Mouse (Mus musculus): ENCODE results near the gene Zfp174. TPM values are rescaled to one million over a fixed set of nuclear protein-coding genes. Genes with fewer than 3 reads are reported as not detected.

Zfp174 gene
- polyA plus RNA-seq, 1 experiment from 2014 or later: 0.92 TPM

GRCm38 (mm10) chr16:3891621-3892295 lies 44.7 kb downstream of the Zfp174 start:
- Histone ChIP-seq H3K27ac (no peak overlapping the region), H3K9me3 (replicated peaks; ENCODE audit: low read length) (no peaks in the 10 kb centered on the region), H3K4me2 (ENCODE audit: low read length) (no peak overlapping the region), H3K9ac (ENCODE audit: low read depth, low read length) (no peak overlapping the region), H3K4me1 (replicated peaks; ENCODE audit: insufficient read depth, low read length) (no peaks in the 10 kb centered on the region), H3K36me3 (ENCODE audit: insufficient read depth, low read length) (0 out of 2 replicates have a peak, but pooled peaks cover 4% of the 10 kb centered on the region), H3K27me3 (ENCODE audit: insufficient read depth, low read length) (no peaks in the 10 kb centered on the region), H3K4me3 (replicated peaks; ENCODE audit: low read depth, low read length) (no peak overlapping the region)
- no peak for ATAC-seq (replicated peaks; ENCODE audit: low FRiP score, low read depth)
- no peak for TF ChIP-seq CTCF (IDR thresholded peaks at IDR 0.05; ENCODE audit: low read depth)
- DNase-seq (ENCODE audit: low spot score): no peak
- 87% methylated on average over 14 of the region's 14 CpGs for WGBS

GRCm38 (mm10) chr16:3893739-3894138 lies 46.7 kb downstream of the Zfp174 start:
- no peak for TF ChIP-seq CTCF (IDR thresholded peaks at IDR 0.05; ENCODE audit: low read depth)
- 50% methylated on average over 3 of the region's 3 CpGs for WGBS
- Histone ChIP-seq H3K36me3 (ENCODE audit: insufficient read depth, low read length) (peaks cover 19% of the 10 kb centered on the region; the same call in 1 of the 2 replicates), H3K27ac (peak overlapping the region; percentile 58; the same call in 1 of the 2 replicates), H3K4me1 (replicated peaks; ENCODE audit: insufficient read depth, low read length) (no peaks in the 10 kb centered on the region), H3K4me2 (ENCODE audit: low read length) (no peak overlapping the region), H3K4me3 (replicated peaks; ENCODE audit: low read depth, low read length) (no peak overlapping the region), H3K9ac (ENCODE audit: low read depth, low read length) (no peak overlapping the region), H3K27me3 (ENCODE audit: insufficient read depth, low read length) (no peaks in the 10 kb centered on the region), H3K9me3 (replicated peaks; ENCODE audit: low read length) (no peaks in the 10 kb centered on the region)
- ATAC-seq (replicated peaks; ENCODE audit: low FRiP score, low read depth) (no peak), DNase-seq (ENCODE audit: low spot score) (no peak)

- 65% methylated on average over 9 of the region's 9 CpGs for WGBS
- no peak overlapping the region for H3K4me2 ChIP-seq (ENCODE audit: low read length)
- no peaks in the 10 kb centered on the region for H3K27me3 ChIP-seq (ENCODE audit: insufficient read depth, low read length)
- no peak for ATAC-seq (replicated peaks; ENCODE audit: low FRiP score, low read depth)
- H3K4me3 ChIP-seq (replicated peaks; ENCODE audit: low read depth, low read length): no peak overlapping the region
- H3K4me1 ChIP-seq (replicated peaks; ENCODE audit: insufficient read depth, low read length): no peaks in the 10 kb centered on the region
- H3K9ac ChIP-seq (ENCODE audit: low read depth, low read length): no peak overlapping the region
- H3K27ac ChIP-seq: peak overlapping the region; percentile 58
- H3K9me3 ChIP-seq (replicated peaks; ENCODE audit: low read length): no peaks in the 10 kb centered on the region
- peaks cover 28% of the 10 kb centered on the region; the same call in 1 of the 2 replicates for H3K36me3 ChIP-seq (ENCODE audit: insufficient read depth, low read length)
- peak; percentile 76 for DNase-seq (ENCODE audit: low spot score)
- TF ChIP-seq CTCF (IDR thresholded peaks at IDR 0.05; ENCODE audit: low read depth): no peak
Observed at GRCm38 (mm10) chr16:3895173-3895792, 48.2 kb downstream of the Zfp174 start.

- no peak for DNase-seq (ENCODE audit: low spot score)
- Histone ChIP-seq H3K27me3 (ENCODE audit: insufficient read depth, low read length) (no peaks in the 10 kb centered on the region), H3K4me2 (ENCODE audit: low read length) (no peak overlapping the region), H3K4me1 (replicated peaks; ENCODE audit: insufficient read depth, low read length) (no peaks in the 10 kb centered on the region), H3K9ac (ENCODE audit: low read depth, low read length) (no peak overlapping the region), H3K9me3 (replicated peaks; ENCODE audit: low read length) (no peaks in the 10 kb centered on the region), H3K4me3 (replicated peaks; ENCODE audit: low read depth, low read length) (no peak overlapping the region), H3K36me3 (ENCODE audit: insufficient read depth, low read length) (peaks cover 32% of the 10 kb centered on the region; the same call in 1 of the 2 replicates), H3K27ac (no peak overlapping the region)
- no peak for TF ChIP-seq CTCF (IDR thresholded peaks at IDR 0.05; ENCODE audit: low read depth)
- ATAC-seq (replicated peaks; ENCODE audit: low FRiP score, low read depth): no peak
- WGBS: 76% methylated on average over 6 of the region's 6 CpGs
Observed at GRCm38 (mm10) chr16:3896046-3896445, 49.0 kb downstream of the Zfp174 start.

- Histone ChIP-seq H3K9me3 (replicated peaks; ENCODE audit: low read length) (no peaks in the 10 kb centered on the region), H3K27me3 (ENCODE audit: insufficient read depth, low read length) (no peaks in the 10 kb centered on the region), H3K4me1 (replicated peaks; ENCODE audit: insufficient read depth, low read length) (no peaks in the 10 kb centered on the region), H3K4me2 (ENCODE audit: low read length) (no peak overlapping the region), H3K4me3 (replicated peaks; ENCODE audit: low read depth, low read length) (no peak overlapping the region), H3K9ac (ENCODE audit: low read depth, low read length) (no peak overlapping the region), H3K36me3 (ENCODE audit: insufficient read depth, low read length) (peaks cover 37% of the 10 kb centered on the region; the same call in 1 of the 2 replicates), H3K27ac (no peak overlapping the region)
- WGBS: 95% methylated on average over 1 of the region's 1 CpGs
- DNase-seq (ENCODE audit: low spot score) (no peak), ATAC-seq (replicated peaks; ENCODE audit: low FRiP score, low read depth) (no peak)
- TF ChIP-seq CTCF (IDR thresholded peaks at IDR 0.05; ENCODE audit: low read depth): no peak
Observed at GRCm38 (mm10) chr16:3896553-3896952, 49.5 kb downstream of the Zfp174 start.

- Histone ChIP-seq H3K27me3 (ENCODE audit: insufficient read depth, low read length) (no peaks in the 10 kb centered on the region), H3K4me2 (ENCODE audit: low read length) (no peak overlapping the region), H3K4me3 (replicated peaks; ENCODE audit: low read depth, low read length) (no peak overlapping the region), H3K9me3 (replicated peaks; ENCODE audit: low read length) (no peaks in the 10 kb centered on the region), H3K4me1 (replicated peaks; ENCODE audit: insufficient read depth, low read length) (peaks cover 5% of the 10 kb centered on the region), H3K36me3 (ENCODE audit: insufficient read depth, low read length) (peaks cover 18% of the 10 kb centered on the region; the same call in 1 of the 2 replicates), H3K9ac (ENCODE audit: low read depth, low read length) (no peak overlapping the region), H3K27ac (no peak overlapping the region)
- no peak for TF ChIP-seq CTCF (IDR thresholded peaks at IDR 0.05; ENCODE audit: low read depth)
- 69% methylated on average over 2 of the region's 2 CpGs for WGBS
- ATAC-seq (replicated peaks; ENCODE audit: low FRiP score, low read depth) (no peak), DNase-seq (ENCODE audit: low spot score) (no peak)
Observed at GRCm38 (mm10) chr16:3907471-3907870, 60.4 kb downstream of the Zfp174 start.

Other genes with a start within 250 kb of the Zfp174 start
- not detected in 2 replicates for gene Mefv, start 129.2 kb upstream of the Zfp174 start, polyA plus RNA-seq (2015; fragmentation: Nextera tagmentation; extraction: Ambion mirVana)
- gene Zfp263, start 103.2 kb upstream of the Zfp174 start, polyA plus RNA-seq (2015; fragmentation: Nextera tagmentation; extraction: Ambion mirVana): 29.6 and 32.2 TPM in 2 replicates
- not detected in 2 replicates for gene Olfr15, start 16.4 kb upstream of the Zfp174 start, polyA plus RNA-seq (2015; fragmentation: Nextera tagmentation; extraction: Ambion mirVana)
- gene Naa60, start 25.1 kb downstream of the Zfp174 start, polyA plus RNA-seq (2015; fragmentation: Nextera tagmentation; extraction: Ambion mirVana): 40.9 and 45.1 TPM in 2 replicates
- gene Zfp597, start 37.3 kb downstream of the Zfp174 start, polyA plus RNA-seq (2015; fragmentation: Nextera tagmentation; extraction: Ambion mirVana): 3.3 and 4.2 TPM in 2 replicates
- gene Gm20695, start 37.4 kb downstream of the Zfp174 start, polyA plus RNA-seq (2015; fragmentation: Nextera tagmentation; extraction: Ambion mirVana): 2.6 and 2.9 TPM in 2 replicates
- gene 1700037C18Rik, start 61.4 kb downstream of the Zfp174 start, polyA plus RNA-seq (2015; fragmentation: Nextera tagmentation; extraction: Ambion mirVana): 11.0 and 11.4 TPM in 2 replicates
- 32.8 and 33.3 TPM in 2 replicates for gene Cluap1, start 61.5 kb downstream of the Zfp174 start, polyA plus RNA-seq (2015; fragmentation: Nextera tagmentation; extraction: Ambion mirVana)
- gene Nlrc3, start 129.4 kb downstream of the Zfp174 start, polyA plus RNA-seq (2015; fragmentation: Nextera tagmentation; extraction: Ambion mirVana): 1.1 and 1.3 TPM in 2 replicates
- 11.9 and 13.4 TPM in 2 replicates for gene Slx4, start 156.5 kb downstream of the Zfp174 start, polyA plus RNA-seq (2015; fragmentation: Nextera tagmentation; extraction: Ambion mirVana)
- 6.8 and 7.8 TPM in 2 replicates for gene Dnase1, start 189.7 kb downstream of the Zfp174 start, polyA plus RNA-seq (2015; fragmentation: Nextera tagmentation; extraction: Ambion mirVana)
- gene Trap1, start 230.6 kb downstream of the Zfp174 start, polyA plus RNA-seq (2015; fragmentation: Nextera tagmentation; extraction: Ambion mirVana): 89.9 and 94.6 TPM in 2 replicates